Mouse (Mus musculus) limb, embryonic 12.5 days (tissue): Measurements from ENCODE around the gene Ndufv1. TPM values are rescaled to one million over a fixed set of nuclear protein-coding genes. Genes with fewer than 3 reads are reported as not detected.

Experiments
- ATAC-seq: fragments of 200-750 bp; cut with Nextera tagmentation; 2 replicates; pipeline ENCODE4 v1.8.0; 2017; ENCODE audit warnings: low read depth, moderate TSS enrichment; ENCODE audit not compliant: insufficient number of reproducible peaks, insufficient read depth, low FRiP score, low TSS enrichment
- H3K27ac ChIP-seq: fragments of 300-500 bp; sonication (generic); 2 replicates; pipeline ENCODE4 v1.5.1; 2016; ENCODE audit warnings: mild to moderate bottlenecking, moderate library complexity
- H3K27me3 ChIP-seq: fragments of 300-500 bp; sonication (generic); 2 replicates; pipeline ENCODE4 v1.6.1; 2016; ENCODE audit warnings: mild to moderate bottlenecking, moderate library complexity
- H3K36me3 ChIP-seq: fragments of 300-500 bp; sonication (generic); 2 replicates; pipeline ENCODE4 v1.6.1; 2016; ENCODE audit warnings: mild to moderate bottlenecking, moderate library complexity
- H3K4me1 ChIP-seq: fragments of 300-500 bp; sonication (generic); replicated peaks from 2 replicates; pipeline ENCODE4 v1.6.1; 2016
- H3K4me2 ChIP-seq: fragments of 300-500 bp; sonication (generic); 2 replicates; pipeline ENCODE4 v1.6.1; 2016; ENCODE audit warnings: mild to moderate bottlenecking, moderate library complexity
- H3K4me3 ChIP-seq: fragments of 300-500 bp; sonication (generic); replicated peaks from 2 replicates; pipeline ENCODE4 v1.5.1; 2016; ENCODE audit warnings: mild to moderate bottlenecking
- H3K9ac ChIP-seq: fragments of 300-500 bp; sonication (generic); replicated peaks from 2 replicates; pipeline ENCODE4 v1.6.1; 2016; ENCODE audit warnings: mild to moderate bottlenecking, moderate library complexity
- H3K9me3 ChIP-seq: fragments of 300-500 bp; sonication (generic); 2 replicates; pipeline ENCODE4 v1.6.1; 2016; ENCODE audit warnings: mild to moderate bottlenecking, moderate library complexity
- WGBS: fragments of 180-500 bp; shearing (Covaris S2); methylation state at CpG from one replicate; pipeline ENCODE4 v1.1.7; 2016; 5-methylcytosine and 5-hydroxymethylcytosine counted together
- polyA plus RNA-seq: library from polyadenylated mRNA; unstranded; fragments of >200 nt; fragmentation: Nextera tagmentation; extraction: Ambion mirVana; gene quantifications from 2 replicates; pipeline ENCODE4 v1.2.1, GENCODE M21; 2016

Ndufv1 gene
- polyA plus RNA-seq, 1 experiment from 2014 or later = 180 TPM

DNA sequence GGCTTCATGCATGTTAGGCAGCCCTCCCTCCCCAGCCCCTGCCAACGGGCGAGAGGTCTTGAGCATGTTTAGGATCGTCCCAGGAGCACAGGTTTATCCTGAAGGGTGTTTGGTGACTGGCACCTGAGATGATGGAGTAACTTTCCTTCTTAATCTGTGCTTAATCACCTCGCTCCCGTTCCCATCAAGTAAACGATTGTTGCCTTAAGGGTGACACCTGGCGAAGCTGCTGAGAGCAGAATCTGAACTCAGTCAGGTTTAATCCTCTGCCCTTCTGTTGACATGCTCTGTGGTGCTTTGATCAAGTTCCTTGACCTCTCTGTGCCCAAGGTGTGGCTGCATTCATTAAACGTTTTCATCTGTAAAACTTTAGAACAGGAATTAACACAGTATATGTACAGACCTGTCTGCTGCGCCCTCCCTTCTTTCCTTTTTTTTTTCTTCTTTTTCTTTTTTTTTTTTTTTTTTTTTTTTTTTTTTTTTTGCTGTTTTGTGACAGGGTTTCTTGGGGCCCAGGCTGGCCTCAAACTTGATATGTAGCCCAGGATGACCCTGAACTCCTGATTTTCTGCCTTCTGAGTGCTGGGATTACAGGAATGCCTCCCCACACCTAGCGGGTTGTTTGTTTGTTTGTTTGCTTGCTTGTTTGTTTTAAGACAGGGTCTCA, 5.4 kb upstream of the Ndufv1 start:
- H3K9ac ChIP-seq = no peak overlapping the region
- 57% methylated on average over 10 of the region's 10 CpGs for WGBS
- 0 out of 2 replicates have a peak, but pooled peaks cover 6% of the 10 kb centered on the region for H3K4me1 ChIP-seq

DNA sequence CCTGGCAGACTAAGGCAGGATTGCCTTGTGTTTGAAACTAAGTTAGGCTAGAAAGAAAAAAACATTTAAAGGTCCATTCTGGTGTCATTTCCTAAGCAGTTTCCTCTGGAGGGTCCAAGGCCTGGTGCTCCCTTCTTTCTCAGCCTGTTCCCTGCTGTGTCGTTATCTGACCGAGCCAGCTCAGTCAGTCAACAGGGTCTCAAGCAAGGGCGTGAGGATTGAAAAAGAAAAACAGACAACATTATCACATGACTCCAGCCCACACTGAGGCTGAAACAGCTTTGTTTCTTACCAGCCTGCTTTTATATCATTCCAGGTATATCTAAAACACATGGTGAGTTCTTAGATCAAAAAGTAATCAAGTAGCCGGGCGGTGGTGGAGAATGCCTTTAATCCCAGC, 3.0 kb upstream of the Ndufv1 start:
- Histone ChIP-seq H3K9ac (no peak overlapping the region), H3K4me3 (no peak overlapping the region), H3K9me3 (no peaks in the 10 kb centered on the region), H3K4me1 (peaks cover 16% of the 10 kb centered on the region; the same call in 1 of the 2 replicates), H3K27me3 (no peaks in the 10 kb centered on the region), H3K4me2 (no peak overlapping the region), H3K36me3 (0 out of 2 replicates have a peak, but pooled peaks cover 5% of the 10 kb centered on the region), H3K27ac (no peak overlapping the region)
- WGBS = 67% methylated on average over 5 of the region's 5 CpGs
- ATAC-seq = no peak

More for the DNA sequence above, 5.4 kb upstream of the Ndufv1 start:
- H3K9me3 ChIP-seq = no peaks in the 10 kb centered on the region
- H3K27me3 ChIP-seq = no peaks in the 10 kb centered on the region
- no peak overlapping the region for H3K4me2 ChIP-seq
- ATAC-seq = no peak
- no peak overlapping the region for H3K4me3 ChIP-seq
- H3K27ac ChIP-seq = no peak overlapping the region
- no peaks in the 10 kb centered on the region for H3K36me3 ChIP-seq

DNA sequence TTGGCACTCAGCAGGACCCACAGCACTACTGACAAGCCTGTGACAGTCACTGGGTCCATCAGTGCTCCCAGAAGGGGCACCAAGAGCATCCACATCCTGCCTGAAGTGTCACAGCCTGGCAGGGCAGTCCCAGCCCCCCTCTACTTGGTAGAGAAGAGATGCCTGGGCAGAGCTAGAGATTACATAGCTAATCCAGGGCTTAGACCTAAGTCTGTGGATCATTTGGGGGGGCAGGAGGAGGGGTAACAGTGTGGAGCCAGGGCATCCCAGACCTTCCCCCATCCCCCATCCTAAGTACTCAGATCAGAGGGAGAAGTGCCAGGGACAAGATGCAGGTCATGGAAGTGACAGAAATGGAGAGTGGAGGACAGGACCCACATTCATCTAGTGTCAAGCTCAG, 2.2 kb upstream of the Ndufv1 start:
- peaks cover 16% of the 10 kb centered on the region; the same call in 1 of the 2 replicates for H3K4me1 ChIP-seq
- H3K4me3 ChIP-seq = no peak overlapping the region
- H3K4me2 ChIP-seq = no peak overlapping the region
- H3K9me3 ChIP-seq = no peaks in the 10 kb centered on the region
- no peaks in the 10 kb centered on the region for H3K27me3 ChIP-seq
- no peak overlapping the region for H3K27ac ChIP-seq
- no peak for ATAC-seq
- no peak overlapping the region for H3K9ac ChIP-seq
- H3K36me3 ChIP-seq = peaks cover 12% of the 10 kb centered on the region; the same call in 1 of the 2 replicates

DNA sequence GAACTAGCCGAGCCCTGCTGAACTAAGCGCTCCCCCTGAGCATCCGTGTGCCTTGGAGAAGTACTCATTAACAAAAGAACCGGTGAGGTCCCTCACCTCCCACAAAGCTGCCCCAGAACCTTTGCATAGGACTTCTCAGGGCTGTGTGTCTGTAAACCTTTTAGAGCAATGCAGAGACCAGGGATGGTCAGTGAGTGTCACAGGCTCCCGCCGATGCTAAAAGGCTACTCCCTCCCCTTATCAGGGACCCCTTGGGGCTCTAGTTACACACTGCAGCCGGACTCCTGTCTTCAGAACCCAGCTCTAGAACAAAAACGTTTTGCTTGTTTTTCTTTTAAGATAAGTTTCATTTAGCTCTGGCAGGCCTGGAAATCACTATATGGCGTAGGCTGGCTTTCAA, 460 bp upstream of the Ndufv1 start:
- peak; percentile 35 for ATAC-seq
- WGBS = 20% methylated on average over 9 of the region's 9 CpGs
- no peak overlapping the region for H3K27ac ChIP-seq

DNA sequence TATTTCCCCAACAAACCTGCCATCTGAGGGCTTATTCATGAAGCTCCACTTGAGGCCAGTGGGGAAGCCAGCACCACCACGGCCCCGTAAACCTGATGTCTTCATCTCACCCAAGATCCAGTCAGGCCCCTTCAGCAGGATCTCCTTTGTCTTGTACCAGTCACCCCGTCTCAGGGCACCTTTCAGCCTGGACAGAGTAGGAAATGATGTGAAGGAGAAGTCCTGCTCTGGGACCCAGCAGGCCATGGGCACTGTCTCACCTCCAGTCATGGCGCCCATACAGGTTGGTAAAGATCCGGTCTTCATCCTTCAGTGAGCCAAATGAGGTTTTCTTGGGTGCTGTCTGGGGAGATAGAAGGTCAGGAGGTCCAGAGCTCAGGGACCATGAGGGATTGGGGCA, 1.5 kb downstream of the Ndufv1 start:
- Histone ChIP-seq H3K27ac (no peak overlapping the region), H3K27me3 (no peaks in the 10 kb centered on the region), H3K9me3 (no peaks in the 10 kb centered on the region), H3K4me1 (peaks cover 10% of the 10 kb centered on the region; the same call in 1 of the 2 replicates), H3K4me2 (peak overlapping the region; percentile 67; the same call in 1 of the 2 replicates), H3K4me3 (no peak overlapping the region), H3K9ac (no peak overlapping the region), H3K36me3 (peaks cover 49% of the 10 kb centered on the region)
- 91% methylated on average over 5 of the region's 5 CpGs for WGBS
- no peak for ATAC-seq

More for the DNA sequence above, 460 bp upstream of the Ndufv1 start:
- 0 out of 2 replicates have a peak overlapping the region, but pooled peaks have one; percentile 1 for H3K9ac ChIP-seq
- peak overlapping the region; percentile 89 for H3K4me3 ChIP-seq
- H3K9me3 ChIP-seq = no peaks in the 10 kb centered on the region
- H3K27me3 ChIP-seq = no peaks in the 10 kb centered on the region
- H3K4me2 ChIP-seq = peak overlapping the region; percentile 67
- peaks cover 10% of the 10 kb centered on the region; the same call in 1 of the 2 replicates for H3K4me1 ChIP-seq
- peaks cover 29% of the 10 kb centered on the region for H3K36me3 ChIP-seq

DNA sequence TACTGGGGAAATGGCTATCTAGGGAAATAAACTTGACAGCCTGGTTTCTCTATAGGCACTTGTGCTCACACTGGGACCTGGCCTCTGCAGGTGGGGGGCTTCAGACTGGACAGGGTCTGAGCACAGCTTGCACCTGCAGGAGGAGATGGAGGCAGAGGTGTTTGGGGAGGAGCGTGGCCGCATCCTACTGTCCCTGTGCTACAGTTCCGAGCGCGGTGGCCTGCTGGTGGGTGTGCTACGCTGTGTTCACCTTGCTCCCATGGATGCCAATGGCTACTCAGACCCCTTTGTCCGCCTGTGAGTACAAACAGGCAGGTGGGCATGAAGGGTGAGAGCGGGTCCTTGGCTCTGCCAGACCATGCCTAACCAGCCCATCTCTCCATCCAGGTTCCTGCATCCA, 6.6 kb downstream of the Ndufv1 start:
- ATAC-seq = no peak
- H3K9ac ChIP-seq = no peak overlapping the region

DNA sequence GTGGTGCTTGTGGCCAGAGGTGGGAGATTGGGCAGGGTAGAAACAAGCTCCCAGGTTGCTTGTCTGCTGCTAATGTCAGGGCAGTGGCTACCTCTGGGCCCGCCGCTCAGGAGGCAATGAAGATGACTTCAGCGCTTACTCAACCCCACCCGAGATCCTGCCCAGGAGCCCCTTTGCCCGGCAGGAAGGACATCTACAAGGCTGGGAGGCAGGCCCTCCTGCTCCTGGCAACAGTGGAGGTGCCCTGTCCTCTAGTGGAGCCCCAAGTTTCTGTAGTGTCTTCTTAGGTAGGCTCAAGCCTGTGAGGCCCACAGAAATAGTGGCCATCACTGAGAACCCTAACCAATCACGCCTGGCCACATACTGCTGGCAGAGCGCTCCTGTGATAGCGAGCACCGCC, 7.5 kb downstream of the Ndufv1 start:
- H3K36me3 ChIP-seq = peaks cover 59% of the 10 kb centered on the region

More for the DNA sequence above, 6.6 kb downstream of the Ndufv1 start:
- Histone ChIP-seq H3K9me3 (no peaks in the 10 kb centered on the region), H3K27me3 (no peaks in the 10 kb centered on the region), H3K4me2 (no peak overlapping the region), H3K4me3 (no peak overlapping the region), H3K4me1 (peaks cover 7% of the 10 kb centered on the region), H3K27ac (no peak overlapping the region), H3K36me3 (peaks cover 66% of the 10 kb centered on the region)
- WGBS = 91% methylated on average over 8 of the region's 8 CpGs

DNA sequence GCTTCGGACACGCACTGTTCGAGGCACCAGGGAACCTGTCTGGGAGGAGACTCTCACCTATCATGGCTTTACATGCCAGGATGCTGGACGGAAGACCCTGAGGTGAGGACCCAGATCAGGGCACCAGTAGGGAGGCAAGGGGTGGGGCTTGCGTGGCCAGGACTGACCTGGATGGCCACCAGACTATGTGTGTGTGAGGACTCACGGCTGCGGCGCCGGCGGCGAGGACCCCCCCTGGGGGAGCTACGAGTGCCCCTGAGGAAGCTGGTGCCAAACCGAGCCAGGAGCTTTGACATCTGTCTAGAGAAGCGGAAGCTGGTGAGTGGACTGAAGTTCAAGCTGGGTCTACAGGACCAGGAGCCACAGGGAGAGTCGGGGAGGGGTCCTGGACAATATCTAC, 8.3 kb downstream of the Ndufv1 start:
- H3K27me3 ChIP-seq = no peaks in the 10 kb centered on the region
- 86% methylated on average over 15 of the region's 15 CpGs for WGBS
- H3K4me1 ChIP-seq = peaks cover 13% of the 10 kb centered on the region
- ATAC-seq = no peak
- peaks cover 52% of the 10 kb centered on the region for H3K36me3 ChIP-seq
- H3K9ac ChIP-seq = no peak overlapping the region
- no peak overlapping the region for H3K4me3 ChIP-seq
- no peak overlapping the region for H3K27ac ChIP-seq
- H3K9me3 ChIP-seq = no peaks in the 10 kb centered on the region
- H3K4me2 ChIP-seq = no peak overlapping the region

More for the DNA sequence above, 7.5 kb downstream of the Ndufv1 start:
- Histone ChIP-seq H3K27me3 (no peaks in the 10 kb centered on the region), H3K27ac (no peak overlapping the region), H3K9ac (no peak overlapping the region), H3K4me1 (peaks cover 9% of the 10 kb centered on the region), H3K4me2 (no peak overlapping the region), H3K9me3 (no peaks in the 10 kb centered on the region), H3K4me3 (no peak overlapping the region)
- no peak for ATAC-seq
- 90% methylated on average over 9 of the region's 9 CpGs for WGBS

DNA sequence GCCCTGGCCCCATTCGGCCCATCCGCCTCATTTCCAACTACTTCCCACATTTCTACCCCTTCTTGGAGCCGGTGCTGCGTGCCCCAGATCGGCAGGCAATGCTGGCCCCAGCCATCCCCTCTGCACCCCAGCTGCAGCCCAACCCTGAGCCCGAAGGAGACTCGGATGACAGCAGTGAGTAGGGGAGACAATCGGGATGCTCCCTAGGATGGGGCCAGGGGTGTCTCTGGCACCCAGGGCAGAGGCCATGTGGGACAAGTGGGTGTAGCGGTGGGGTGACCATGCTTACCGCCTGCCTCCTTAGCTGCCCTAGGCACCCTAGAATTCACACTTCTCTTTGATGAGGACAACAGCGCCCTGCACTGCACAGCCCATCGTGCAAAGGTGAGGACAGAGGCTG, 9.0 kb downstream of the Ndufv1 start:
- H3K4me3 ChIP-seq = no peak overlapping the region
- WGBS = 72% methylated on average over 12 of the region's 12 CpGs

DNA sequence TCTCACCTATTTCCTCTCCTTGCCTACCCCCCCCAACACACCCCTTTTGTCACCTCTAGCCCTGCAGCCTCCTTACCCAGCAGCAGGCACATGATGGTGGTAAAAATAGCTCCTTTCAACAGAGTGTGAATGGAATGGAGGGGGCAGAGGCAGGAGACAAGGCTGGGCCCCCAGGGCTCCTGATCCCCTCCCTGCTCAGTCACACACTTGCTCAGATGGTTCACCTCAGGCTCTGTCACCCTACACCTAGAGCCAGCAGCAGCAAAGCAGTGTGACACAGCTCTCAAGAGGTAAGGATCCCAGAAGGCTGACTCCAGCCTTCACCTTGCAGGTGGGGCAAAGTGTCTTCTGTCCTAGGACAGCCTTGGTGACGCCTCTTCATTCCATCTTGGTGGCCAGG, 9.5 kb downstream of the Ndufv1 start, which contains the start of gene Doc2g:
Gene Doc2g, plus strand, starts transcription at position 202 of the 400 bp plus-strand sequence.
- 82% methylated on average over 1 of the region's 1 CpGs for WGBS
- H3K9me3 ChIP-seq = no peaks in the 10 kb centered on the region
- H3K4me2 ChIP-seq = no peak within 1 kb of the TSS
- peaks cover 13% of the 10 kb centered on the region for H3K4me1 ChIP-seq
- H3K27ac ChIP-seq = no peak within 1 kb of the TSS
- peak within 1 kb of the TSS; percentile 14; the same call in 1 of the 2 replicates for H3K9ac ChIP-seq
- peaks cover 40% of the 10 kb centered on the region for H3K36me3 ChIP-seq
- no peak for ATAC-seq
- H3K4me3 ChIP-seq = no peak within 1 kb of the TSS
- no peaks in the 10 kb centered on the region for H3K27me3 ChIP-seq

More for the DNA sequence above, 9.0 kb downstream of the Ndufv1 start:
- no peak overlapping the region for H3K27ac ChIP-seq
- no peaks in the 10 kb centered on the region for H3K27me3 ChIP-seq
- H3K9me3 ChIP-seq = no peaks in the 10 kb centered on the region
- peaks cover 13% of the 10 kb centered on the region for H3K4me1 ChIP-seq
- ATAC-seq = no peak
- no peak overlapping the region for H3K4me2 ChIP-seq
- no peak overlapping the region for H3K9ac ChIP-seq
- peaks cover 45% of the 10 kb centered on the region for H3K36me3 ChIP-seq

DNA sequence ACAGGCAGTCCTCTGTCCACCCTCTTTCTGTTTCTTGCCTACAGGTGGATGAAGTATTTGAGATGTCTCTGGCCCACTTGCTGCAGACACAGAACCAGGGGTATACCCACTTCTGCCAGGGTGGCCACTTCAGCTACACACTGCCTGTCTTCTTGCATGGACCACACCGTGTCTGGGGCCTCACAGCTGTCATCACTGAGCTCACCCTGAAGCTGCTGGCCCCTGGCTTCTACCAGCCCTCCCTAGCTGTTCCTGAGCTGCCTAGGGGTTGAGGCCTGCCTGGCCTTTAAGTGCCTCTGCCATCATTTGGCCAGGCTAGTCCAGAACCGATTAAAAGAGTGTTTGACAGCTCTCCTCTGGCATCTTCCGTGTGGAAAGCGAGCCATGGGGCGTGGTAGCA, 10.9 kb downstream of the Ndufv1 start:
- ATAC-seq = no peak
- 81% methylated on average over 5 of the region's 5 CpGs for WGBS
- H3K9me3 ChIP-seq = no peaks in the 10 kb centered on the region
- peaks cover 26% of the 10 kb centered on the region for H3K36me3 ChIP-seq
- H3K4me1 ChIP-seq = peaks cover 13% of the 10 kb centered on the region
- H3K27me3 ChIP-seq = no peaks in the 10 kb centered on the region
- H3K4me2 ChIP-seq = peak overlapping the region; percentile 84
- H3K9ac ChIP-seq = no peak overlapping the region
- peak overlapping the region; percentile 82 for H3K4me3 ChIP-seq
- H3K27ac ChIP-seq = no peak overlapping the region
